ENCODE assay signal across 18 mouse cellular contexts in genomic region chr9:97541419-97541818, GRCm38 (mm10).
DNase-seq lines count a peak whose midpoint lies in the region; ATAC-seq and TF ChIP-seq lines count a peak whose summit lies in the region.
"Had no signal": no experiment of that assay in that cellular context is flagged by ENCODE, and none has a peak within 500 bp of the region (broad histone marks: within the 10 kb centered on the region; RNA-seq: fewer than 3 reads in every experiment).

No protein-coding gene starts in this region.

- no peak overlapping the region for H3K4me2 ChIP-seq in forebrain, embryonic 12.5 days
- H3K4me2 ChIP-seq in hindbrain, postnatal 0 days (ENCODE audit: low read depth, low read length), result no peak overlapping the region
- no peak overlapping the region for H3K4me2 ChIP-seq in neural tube, embryonic 13.5 days
- no peak overlapping the region for H3K4me2 ChIP-seq in neural tube, embryonic 15.5 days
- H3K4me2 ChIP-seq in liver, embryonic 11.5 days, result no peak overlapping the region
- H3K4me2 ChIP-seq: embryonic facial prominence, embryonic 13.5 days; hindbrain, embryonic 15.5 days had no signal

- H3K4me1 ChIP-seq in forebrain, embryonic 12.5 days, result peaks cover 5% of the 10 kb centered on the region; the same call in 1 of the 2 replicates
- 0 out of 2 replicates have a peak, but pooled peaks cover 3% of the 10 kb centered on the region for H3K4me1 ChIP-seq in forebrain, embryonic 10.5 days
- H3K4me1 ChIP-seq in hindbrain, postnatal 0 days (ENCODE audit: insufficient read depth, low read length), result peaks cover 8% of the 10 kb centered on the region
- H3K4me1 ChIP-seq in hindbrain, embryonic 10.5 days (replicated peaks), result peaks cover 14% of the 10 kb centered on the region; the same call in 1 of the 2 replicates
- H3K4me1 ChIP-seq in neural tube, embryonic 13.5 days (replicated peaks), result peaks cover 8% of the 10 kb centered on the region; the same call in 1 of the 2 replicates
- H3K4me1 ChIP-seq in neural tube, embryonic 15.5 days, result peaks cover 2% of the 10 kb centered on the region; the same call in 1 of the 2 replicates
- H3K4me1 ChIP-seq in liver, embryonic 11.5 days (replicated peaks; ENCODE audit: control insufficient read depth, insufficient read depth, low read length), result no peaks in the 10 kb centered on the region
- H3K4me1 ChIP-seq: embryonic facial prominence, embryonic 13.5 days; heart, embryonic 10.5 days had no signal

- TF ChIP-seq CTCF in hindbrain, postnatal 0 days (IDR thresholded peaks at IDR 0.05; ENCODE audit: low read depth), result no peak

- H3K4me3 ChIP-seq in forebrain, embryonic 12.5 days (replicated peaks), result no peak overlapping the region
- no peak overlapping the region for H3K4me3 ChIP-seq in forebrain, embryonic 10.5 days
- no peak overlapping the region for H3K4me3 ChIP-seq in hindbrain, postnatal 0 days (ENCODE audit: low read length)
- no peak overlapping the region for H3K4me3 ChIP-seq in hindbrain, embryonic 10.5 days
- no peak overlapping the region for H3K4me3 ChIP-seq in neural tube, embryonic 13.5 days
- no peak overlapping the region for H3K4me3 ChIP-seq in neural tube, embryonic 15.5 days (replicated peaks)
- H3K4me3 ChIP-seq in liver, embryonic 11.5 days (ENCODE audit: low read depth, low read length), result no peak overlapping the region
- H3K4me3 ChIP-seq: embryonic facial prominence, embryonic 13.5 days; heart, embryonic 10.5 days; hindbrain, embryonic 15.5 days had no signal

- no peak overlapping the region for H3K27ac ChIP-seq in forebrain, embryonic 12.5 days
- H3K27ac ChIP-seq in forebrain, embryonic 10.5 days, result no peak overlapping the region
- no peak overlapping the region for H3K27ac ChIP-seq in hindbrain, postnatal 0 days
- H3K27ac ChIP-seq in hindbrain, embryonic 10.5 days, result no peak overlapping the region
- H3K27ac ChIP-seq in neural tube, embryonic 13.5 days (replicated peaks), result 0 out of 2 replicates have a peak overlapping the region, but pooled peaks have one; percentile 7
- no peak overlapping the region for H3K27ac ChIP-seq in neural tube, embryonic 15.5 days (replicated peaks)
- no peak overlapping the region for H3K27ac ChIP-seq in liver, embryonic 11.5 days (ENCODE audit: low read depth, low read length)
- H3K27ac ChIP-seq: embryonic facial prominence, embryonic 13.5 days; heart, embryonic 10.5 days; hindbrain, embryonic 15.5 days had no signal

- WGBS in forebrain, embryonic 12.5 days, result 45% methylated on average over 6 of the region's 6 CpGs
- WGBS in forebrain, embryonic 10.5 days, result 86% methylated on average over 6 of the region's 6 CpGs
- 59% methylated on average over 6 of the region's 6 CpGs for WGBS in hindbrain, postnatal 0 days
- WGBS in hindbrain, embryonic 10.5 days, result 86% methylated on average over 6 of the region's 6 CpGs
- WGBS in neural tube, embryonic 13.5 days, result 57% methylated on average over 6 of the region's 6 CpGs
- 55% methylated on average over 6 of the region's 6 CpGs for WGBS in neural tube, embryonic 15.5 days
- 84% methylated on average over 6 of the region's 6 CpGs for WGBS in liver, embryonic 11.5 days

- 0 out of 2 replicates have a peak, but pooled peaks have one; percentile 27 for ATAC-seq in forebrain, embryonic 12.5 days (ENCODE audit: low FRiP score)
- no peak for ATAC-seq in hindbrain, postnatal 0 days
- peak; percentile 40; the same call in 1 of the 2 replicates for ATAC-seq in neural tube, embryonic 13.5 days (ENCODE audit: low read depth)
- ATAC-seq in neural tube, embryonic 15.5 days (ENCODE audit: low FRiP score), result no peak
- no peak for ATAC-seq in liver, embryonic 11.5 days (replicated peaks; ENCODE audit: low FRiP score)
- ATAC-seq: inflammation-experienced regulatory T-cells, adult 6 months; intestine, postnatal 0 days had no signal

- H3K9ac ChIP-seq in forebrain, embryonic 12.5 days, result no peak overlapping the region
- H3K9ac ChIP-seq in hindbrain, postnatal 0 days (replicated peaks; ENCODE audit: low read length), result no peak overlapping the region
- no peak overlapping the region for H3K9ac ChIP-seq in neural tube, embryonic 13.5 days
- H3K9ac ChIP-seq in neural tube, embryonic 15.5 days (replicated peaks), result no peak overlapping the region
- no peak overlapping the region for H3K9ac ChIP-seq in liver, embryonic 11.5 days (ENCODE audit: low read depth, low read length)
- H3K9ac ChIP-seq: embryonic facial prominence, embryonic 13.5 days; hindbrain, embryonic 15.5 days had no signal

- H3K36me3 ChIP-seq in forebrain, embryonic 12.5 days (replicated peaks), result no peaks in the 10 kb centered on the region
- H3K36me3 ChIP-seq in forebrain, embryonic 10.5 days (replicated peaks), result no peaks in the 10 kb centered on the region
- H3K36me3 ChIP-seq in hindbrain, postnatal 0 days (ENCODE audit: insufficient read depth, low read length), result no peaks in the 10 kb centered on the region
- H3K36me3 ChIP-seq in hindbrain, embryonic 10.5 days, result no peaks in the 10 kb centered on the region
- H3K36me3 ChIP-seq in neural tube, embryonic 13.5 days, result no peaks in the 10 kb centered on the region
- no peaks in the 10 kb centered on the region for H3K36me3 ChIP-seq in neural tube, embryonic 15.5 days
- H3K36me3 ChIP-seq in liver, embryonic 11.5 days (ENCODE audit: control insufficient read depth, insufficient read depth, low read length), result no peaks in the 10 kb centered on the region
- H3K36me3 ChIP-seq: embryonic facial prominence, embryonic 13.5 days; heart, embryonic 10.5 days; hindbrain, embryonic 15.5 days had no signal

- no peaks in the 10 kb centered on the region for H3K27me3 ChIP-seq in forebrain, embryonic 12.5 days
- no peaks in the 10 kb centered on the region for H3K27me3 ChIP-seq in forebrain, embryonic 10.5 days (ENCODE audit: poor library complexity, severe bottlenecking)
- no peaks in the 10 kb centered on the region for H3K27me3 ChIP-seq in hindbrain, postnatal 0 days (ENCODE audit: insufficient read depth, low read length)
- no peaks in the 10 kb centered on the region for H3K27me3 ChIP-seq in hindbrain, embryonic 10.5 days (ENCODE audit: insufficient read depth, poor library complexity, severe bottlenecking)
- H3K27me3 ChIP-seq in neural tube, embryonic 13.5 days, result no peaks in the 10 kb centered on the region
- H3K27me3 ChIP-seq in neural tube, embryonic 15.5 days (replicated peaks), result no peaks in the 10 kb centered on the region
- H3K27me3 ChIP-seq in liver, embryonic 11.5 days (replicated peaks; ENCODE audit: control insufficient read depth, insufficient read depth, low read length), result no peaks in the 10 kb centered on the region
- H3K27me3 ChIP-seq: embryonic facial prominence, embryonic 13.5 days; hindbrain, embryonic 15.5 days had no signal

- DNase-seq in forebrain, embryonic 10.5 days (ENCODE audit: extremely low spot score, low spot score), result no peak
- DNase-seq in hindbrain, postnatal 0 days (ENCODE audit: low spot score), result peak; percentile 18
- no peak for DNase-seq in hindbrain, embryonic 10.5 days (ENCODE audit: low spot score)
- DNase-seq in liver, embryonic 11.5 days (ENCODE audit: low spot score), result no peak
- DNase-seq: adrenal gland, postnatal 14 days; cerebellum, postnatal 25 days; gastrocnemius, postnatal 10 days; heart, adult 18-20 months; heart, postnatal 10 days; heart, postnatal 4 days had no signal

- H3K9me3 ChIP-seq in forebrain, embryonic 12.5 days, result no peaks in the 10 kb centered on the region
- H3K9me3 ChIP-seq in forebrain, embryonic 10.5 days, result no peaks in the 10 kb centered on the region
- no peaks in the 10 kb centered on the region for H3K9me3 ChIP-seq in hindbrain, postnatal 0 days (ENCODE audit: low read length)
- H3K9me3 ChIP-seq in hindbrain, embryonic 10.5 days, result no peaks in the 10 kb centered on the region
- H3K9me3 ChIP-seq in neural tube, embryonic 13.5 days, result no peaks in the 10 kb centered on the region
- H3K9me3 ChIP-seq in neural tube, embryonic 15.5 days (replicated peaks), result no peaks in the 10 kb centered on the region
- H3K9me3 ChIP-seq in liver, embryonic 11.5 days (ENCODE audit: control insufficient read depth, low read length), result no peaks in the 10 kb centered on the region
- H3K9me3 ChIP-seq: embryonic facial prominence, embryonic 13.5 days; heart, embryonic 10.5 days; hindbrain, embryonic 15.5 days had no signal

Comparison
In these comparisons a context has a peak if more than half of its experiments do, and no peak if none do; other contexts are left out.
1. ATAC-seq: peak in forebrain, embryonic 12.5 days (single experiment) and neural tube, embryonic 13.5 days (single experiment); none in hindbrain, postnatal 0 days (single experiment), neural tube, embryonic 15.5 days (single experiment) and liver, embryonic 11.5 days (single experiment).